Mouse (Mus musculus): ENCODE measurements around the gene Usp40. TPM values are rescaled to one million over a fixed set of nuclear protein-coding genes. Genes with fewer than 3 reads are reported as not detected.

The Usp40 gene
- polyA plus RNA-seq, 1 experiment from 2014 or later, result 27.5 TPM

- WGBS, result 98% methylated on average over 2 of the region's 2 CpGs
- no peak overlapping the region for H3K4me3 ChIP-seq
- DNase-seq (ENCODE audit: low spot score), result no peak
- no peaks in the 10 kb centered on the region for H3K9me3 ChIP-seq
- no peaks in the 10 kb centered on the region for H3K27me3 ChIP-seq (ENCODE audit: insufficient read depth, poor library complexity, severe bottlenecking)
- H3K36me3 ChIP-seq, result peaks cover 25% of the 10 kb centered on the region
- H3K4me1 ChIP-seq (replicated peaks), result 0 out of 2 replicates have a peak, but pooled peaks cover 5% of the 10 kb centered on the region
- H3K27ac ChIP-seq, result no peak overlapping the region
These were observed 100.3 kb downstream of the Usp40 start for GRCm38 (mm10) chr1:87908006-87908405.

DNA sequence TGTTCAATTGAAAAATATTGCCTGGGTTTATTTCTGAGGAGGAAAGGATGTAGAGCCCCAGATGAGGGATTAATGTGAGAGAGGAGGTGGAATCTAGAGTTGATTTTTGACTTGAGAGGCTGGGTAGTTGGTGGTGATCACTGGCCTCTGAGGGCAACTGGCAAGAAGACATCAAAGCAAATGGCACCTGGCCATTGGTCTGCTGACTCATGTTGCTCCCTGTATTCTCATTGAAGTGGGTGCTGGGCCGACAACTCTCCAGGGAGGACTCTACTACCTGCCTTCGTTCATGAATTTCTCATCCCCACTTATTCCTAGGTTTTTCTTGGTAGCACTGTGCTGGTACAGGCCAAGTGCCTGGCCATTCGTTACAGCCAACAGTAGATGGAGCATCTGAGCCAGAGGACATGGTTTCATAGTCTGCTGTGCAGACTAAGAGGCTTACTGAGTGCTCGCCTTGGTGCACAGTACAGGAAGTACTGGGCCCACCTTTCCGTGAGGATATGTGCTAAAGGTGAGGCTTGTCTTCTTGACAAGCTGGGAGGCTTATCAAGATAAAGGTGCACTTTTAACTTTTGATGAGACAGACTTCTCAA, 101.9 kb downstream of the Usp40 start:
- Histone ChIP-seq H3K4me3 (no peak overlapping the region), H3K27ac (no peak overlapping the region), H3K27me3 (ENCODE audit: insufficient read depth, poor library complexity, severe bottlenecking) (no peaks in the 10 kb centered on the region), H3K4me1 (replicated peaks) (0 out of 2 replicates have a peak, but pooled peaks cover 5% of the 10 kb centered on the region), H3K36me3 (peaks cover 29% of the 10 kb centered on the region), H3K9me3 (no peaks in the 10 kb centered on the region)
- WGBS, result 92% methylated on average over 5 of the region's 5 CpGs
- no peak for DNase-seq (ENCODE audit: low spot score)

DNA sequence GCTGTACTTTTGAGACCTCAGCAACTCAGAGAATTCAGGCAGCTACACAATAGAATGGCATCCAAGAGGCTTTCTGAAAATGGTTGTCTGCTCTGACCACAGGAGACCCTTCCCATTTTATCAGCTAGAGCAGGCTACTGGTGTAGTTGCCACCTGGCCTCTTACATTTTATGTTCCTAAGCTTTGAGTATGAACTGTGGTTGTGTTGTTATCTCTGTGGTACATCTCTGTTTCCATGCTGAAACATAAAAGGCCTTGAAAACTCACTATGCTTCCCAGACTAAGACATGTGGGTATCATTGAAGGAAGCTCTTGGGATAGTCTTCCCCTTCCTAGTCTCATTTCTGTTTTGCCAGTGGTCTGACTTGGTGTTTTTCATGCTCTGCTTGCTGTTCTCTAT, 106.2 kb downstream of the Usp40 start:
- Histone ChIP-seq H3K27me3 (ENCODE audit: insufficient read depth, poor library complexity, severe bottlenecking) (no peaks in the 10 kb centered on the region), H3K4me1 (replicated peaks) (no peaks in the 10 kb centered on the region), H3K4me3 (no peak overlapping the region), H3K27ac (no peak overlapping the region), H3K9me3 (no peaks in the 10 kb centered on the region), H3K36me3 (peaks cover 17% of the 10 kb centered on the region; the same call in 1 of the 2 replicates)
- no peak for DNase-seq (ENCODE audit: low spot score)

DNA sequence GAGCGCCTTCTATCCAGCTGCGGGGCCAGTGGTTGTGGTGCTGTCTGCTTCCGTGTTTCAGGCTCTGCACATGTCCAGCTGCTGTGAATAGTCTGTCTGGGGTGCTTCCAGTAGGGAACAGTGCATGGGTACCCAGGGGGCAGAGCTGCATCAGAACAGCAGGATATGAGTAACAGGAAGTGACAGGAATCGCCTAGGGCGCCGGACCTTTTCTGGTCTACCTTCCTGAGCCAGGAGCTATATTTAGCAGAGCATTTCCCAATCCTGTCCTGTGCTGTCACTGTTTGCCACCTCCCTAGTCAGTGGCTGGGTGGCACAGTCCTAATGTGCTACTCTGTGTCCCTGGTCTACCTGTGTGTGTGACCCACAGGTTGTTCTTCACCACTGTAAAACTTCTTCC, 107.4 kb downstream of the Usp40 start:
- Histone ChIP-seq H3K36me3 (peaks cover 16% of the 10 kb centered on the region; the same call in 1 of the 2 replicates), H3K4me3 (no peak overlapping the region), H3K27ac (no peak overlapping the region), H3K9me3 (no peaks in the 10 kb centered on the region), H3K27me3 (ENCODE audit: insufficient read depth, poor library complexity, severe bottlenecking) (no peaks in the 10 kb centered on the region), H3K4me1 (replicated peaks) (no peaks in the 10 kb centered on the region)
- no peak for DNase-seq (ENCODE audit: low spot score)
- WGBS, result 91% methylated on average over 6 of the region's 6 CpGs

DNA sequence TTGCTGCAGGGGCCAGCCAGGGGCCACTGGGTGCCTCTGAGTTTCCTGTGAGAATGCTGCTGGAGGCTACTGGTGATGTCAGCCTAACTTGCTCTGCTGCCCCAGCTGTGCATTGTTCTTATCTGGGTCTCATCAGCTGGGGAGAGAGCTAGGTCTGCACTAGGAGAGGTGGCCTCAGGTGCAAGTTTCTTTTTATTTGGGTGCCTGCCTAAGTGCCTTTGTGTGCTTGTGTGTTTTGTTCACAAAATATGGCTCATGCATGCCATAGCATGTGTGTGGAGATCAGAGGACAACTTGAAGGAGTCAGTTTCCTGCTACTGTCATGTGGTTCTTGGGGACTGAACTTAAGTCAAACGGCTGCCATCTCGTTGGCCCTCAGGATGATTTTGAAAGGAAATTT, 108.7 kb downstream of the Usp40 start:
- peaks cover 16% of the 10 kb centered on the region; the same call in 1 of the 2 replicates for H3K36me3 ChIP-seq
- no peaks in the 10 kb centered on the region for H3K9me3 ChIP-seq
- WGBS, result 86% methylated on average over 2 of the region's 2 CpGs
- H3K27ac ChIP-seq, result no peak overlapping the region
- H3K4me3 ChIP-seq, result no peak overlapping the region
- H3K4me1 ChIP-seq (replicated peaks), result no peaks in the 10 kb centered on the region
- DNase-seq (ENCODE audit: low spot score), result no peak
- H3K27me3 ChIP-seq (ENCODE audit: insufficient read depth, poor library complexity, severe bottlenecking), result no peaks in the 10 kb centered on the region

DNA sequence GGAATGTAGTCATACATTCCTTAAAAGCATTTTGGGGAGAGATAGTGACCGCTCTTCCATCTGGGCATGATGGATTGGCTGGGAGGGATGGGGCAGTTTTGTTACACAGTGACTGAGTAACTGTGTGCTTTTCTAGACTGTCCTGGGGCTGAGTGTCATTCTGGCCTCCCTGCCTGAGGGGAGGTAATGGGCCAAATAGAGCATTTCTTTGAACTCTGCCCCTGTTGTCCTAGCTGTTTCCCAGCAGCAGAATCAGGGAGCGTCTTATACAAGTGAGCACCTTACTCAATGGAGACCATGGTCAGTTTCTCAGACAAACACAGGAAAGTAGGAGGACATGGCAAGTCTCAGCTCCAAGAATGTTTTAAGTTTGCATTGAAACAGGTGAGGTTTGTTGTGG, 111.4 kb downstream of the Usp40 start:
- no peak overlapping the region for H3K27ac ChIP-seq
- no peak for DNase-seq (ENCODE audit: low spot score)
- H3K4me1 ChIP-seq (replicated peaks), result 0 out of 2 replicates have a peak, but pooled peaks cover 5% of the 10 kb centered on the region
- H3K36me3 ChIP-seq, result peaks cover 13% of the 10 kb centered on the region; the same call in 1 of the 2 replicates
- H3K4me3 ChIP-seq, result no peak overlapping the region
- H3K9me3 ChIP-seq, result no peaks in the 10 kb centered on the region
- no peaks in the 10 kb centered on the region for H3K27me3 ChIP-seq (ENCODE audit: insufficient read depth, poor library complexity, severe bottlenecking)
- 94% methylated on average over 2 of the region's 2 CpGs for WGBS

Other genes with a start within 250 kb of the Usp40 start
- 2.5 and 3.3 TPM in 2 replicates for gene Sag, start 204.9 kb downstream of the Usp40 start, polyA plus RNA-seq (2016; fragmentation: Nextera tagmentation; extraction: Ambion mirVana)
- 32.6 and 33.6 TPM in 2 replicates for gene Dgkd, start 155.3 kb downstream of the Usp40 start, polyA plus RNA-seq (2016; fragmentation: Nextera tagmentation; extraction: Ambion mirVana)
- not detected in 2 replicates for gene Ugt1a10, start 46.8 kb upstream of the Usp40 start, polyA plus RNA-seq (2016; fragmentation: Nextera tagmentation; extraction: Ambion mirVana)
- not detected in 2 replicates for gene Ugt1a9, start 62.2 kb upstream of the Usp40 start, polyA plus RNA-seq (2016; fragmentation: Nextera tagmentation; extraction: Ambion mirVana)
- not detected in 2 replicates for gene Ugt1a8, start 79.3 kb upstream of the Usp40 start, polyA plus RNA-seq (2016; fragmentation: Nextera tagmentation; extraction: Ambion mirVana)
- gene Ugt1a7c, start 86.5 kb upstream of the Usp40 start, polyA plus RNA-seq (2016; fragmentation: Nextera tagmentation; extraction: Ambion mirVana), result 0.61 and 1.1 TPM in 2 replicates
- not detected in 2 replicates for gene Ugt1a6b, start 94.7 kb upstream of the Usp40 start, polyA plus RNA-seq (2016; fragmentation: Nextera tagmentation; extraction: Ambion mirVana)
- 0.31 TPM in 1 of 2 replicates, not detected in the other for gene Ugt1a6a, start 126.3 kb upstream of the Usp40 start, polyA plus RNA-seq (2016; fragmentation: Nextera tagmentation; extraction: Ambion mirVana)
- gene Ugt1a5, start 157.5 kb upstream of the Usp40 start, polyA plus RNA-seq (2016; fragmentation: Nextera tagmentation; extraction: Ambion mirVana), result not detected in 2 replicates
- 0.12 TPM in 1 of 2 replicates, not detected in the other for gene Ugt1a2, start 192.1 kb upstream of the Usp40 start, polyA plus RNA-seq (2016; fragmentation: Nextera tagmentation; extraction: Ambion mirVana)
- gene Dnajb3, start 197.2 kb upstream of the Usp40 start, polyA plus RNA-seq (2016; fragmentation: Nextera tagmentation; extraction: Ambion mirVana), result 13.4 and 14.0 TPM in 2 replicates
- not detected in 2 replicates for gene Ugt1a1, start 203.4 kb upstream of the Usp40 start, polyA plus RNA-seq (2016; fragmentation: Nextera tagmentation; extraction: Ambion mirVana)
- 0.93 and 1.1 TPM in 2 replicates for gene Mroh2a, start 218.4 kb upstream of the Usp40 start, polyA plus RNA-seq (2016; fragmentation: Nextera tagmentation; extraction: Ambion mirVana)

Data from hindbrain, embryonic 10.5 days (tissue).